Mouse (Mus musculus) embryonic fibroblast, embryonic 13.5 days (primary cell): ENCODE results near the gene Tnip2.

ENCODE experiments used
- CTCF ChIP-seq: IDR thresholded peaks from 2 replicates; pipeline ENCODE4 v1.5.1; 2011; ENCODE audit warnings: mild to moderate bottlenecking, control low read depth, low read length, moderate library complexity, borderline replicate concordance; ENCODE audit not compliant: insufficient read depth
- POLR2A ChIP-seq: IDR thresholded peaks from 2 replicates; pipeline ENCODE4 v1.6.1; 2011; ENCODE audit warnings: low read depth, mild to moderate bottlenecking, control low read depth, low read length, moderate library complexity

DNA sequence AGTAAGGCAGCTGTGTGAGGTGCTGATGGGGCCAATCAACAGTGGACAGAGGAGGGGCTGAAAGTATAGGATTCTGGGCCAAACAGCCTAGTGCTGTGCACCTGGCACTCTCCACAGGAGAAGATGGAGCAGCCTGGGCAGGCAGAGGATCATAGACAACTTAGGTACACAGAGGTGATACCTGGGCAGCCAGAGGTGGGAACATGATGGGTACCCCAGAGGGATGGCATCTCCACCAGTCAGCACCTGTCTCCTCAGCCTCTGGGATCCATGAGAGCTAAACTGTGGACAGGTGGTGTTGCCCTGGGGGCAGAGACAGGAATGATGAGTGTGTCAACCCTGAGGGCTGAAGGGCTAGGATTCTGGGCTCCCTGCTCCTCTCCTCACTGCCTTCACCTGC, 10.7 kb upstream of the Tnip2 start:
- no peak for TF ChIP-seq CTCF
- no peak for TF ChIP-seq POLR2A
